Mouse (Mus musculus) frontal cortex, postnatal 10 days (tissue): Measurements from ENCODE around the gene Utf1.
A peak's percentile ranks its signal among the peaks of the same experiment; 100 is the strongest.

ENCODE experiments used
- DNase-seq, 2 experiments: peaks; one replicate each; pipeline ENCODE4 v3.0.0; 2022; ENCODE audit warnings: low spot score in 2 of 2, mixed read lengths in 1 of 2

The Utf1 gene

GRCm38 (mm10) chr7:139943674-139944281 lies at the start of gene Utf1:
Gene Utf1, plus strand, starts transcription at chr7:139943789.
- DNase-seq: no peak

- DNase-seq: peak; percentile 55 to 65
These were observed 48.7 kb upstream of the Utf1 start, which contains the start of gene Kndc1 for GRCm38 (mm10) chr7:139894655-139895557. Gene Kndc1, plus strand, starts transcription at chr7:139894696.

GRCm38 (mm10) chr7:139896271-139896670 lies 47.3 kb upstream of the Utf1 start:
- no peak for DNase-seq

- no peak for DNase-seq
These were observed 46.8 kb upstream of the Utf1 start for GRCm38 (mm10) chr7:139896796-139897195.

GRCm38 (mm10) chr7:139898606-139899005 lies 45.0 kb upstream of the Utf1 start:
- no peak for DNase-seq

- no peak for DNase-seq
These were observed 44.1 kb upstream of the Utf1 start for GRCm38 (mm10) chr7:139899505-139899904.

- DNase-seq: no peak
These were observed 43.1 kb upstream of the Utf1 start for GRCm38 (mm10) chr7:139900456-139900855.

- DNase-seq: no peak
These were observed 42.7 kb upstream of the Utf1 start for GRCm38 (mm10) chr7:139900896-139901295.

GRCm38 (mm10) chr7:139901981-139902380 lies 41.6 kb upstream of the Utf1 start:
- DNase-seq: no peak

GRCm38 (mm10) chr7:139905261-139905660 lies 38.3 kb upstream of the Utf1 start:
- no peak for DNase-seq

GRCm38 (mm10) chr7:139905661-139906060 lies 37.9 kb upstream of the Utf1 start:
- no peak for DNase-seq

- no peak for DNase-seq
These were observed 35.4 kb upstream of the Utf1 start for GRCm38 (mm10) chr7:139908176-139908575.

GRCm38 (mm10) chr7:139909469-139909868 lies 34.1 kb upstream of the Utf1 start:
- no peak for DNase-seq

GRCm38 (mm10) chr7:139910204-139910835 lies 33.3 kb upstream of the Utf1 start:
- no peak for DNase-seq

- no peak for DNase-seq
These were observed 29.2 kb upstream of the Utf1 start for GRCm38 (mm10) chr7:139914141-139915047.

GRCm38 (mm10) chr7:139915646-139916257 lies 27.8 kb upstream of the Utf1 start:
- no peak for DNase-seq

- no peak for DNase-seq
These were observed 27.2 kb upstream of the Utf1 start for GRCm38 (mm10) chr7:139916345-139916744.

GRCm38 (mm10) chr7:139918262-139918661 lies 25.3 kb upstream of the Utf1 start:
- DNase-seq: no peak

GRCm38 (mm10) chr7:139930732-139931131 lies 12.9 kb upstream of the Utf1 start:
- DNase-seq: no peak

GRCm38 (mm10) chr7:139936705-139937104 lies 6.9 kb upstream of the Utf1 start:
- DNase-seq: no peak

GRCm38 (mm10) chr7:139937138-139937537 lies 6.5 kb upstream of the Utf1 start:
- DNase-seq: no peak
